13 mouse cellular contexts compared by ENCODE assay signal in the genomic region with DNA sequence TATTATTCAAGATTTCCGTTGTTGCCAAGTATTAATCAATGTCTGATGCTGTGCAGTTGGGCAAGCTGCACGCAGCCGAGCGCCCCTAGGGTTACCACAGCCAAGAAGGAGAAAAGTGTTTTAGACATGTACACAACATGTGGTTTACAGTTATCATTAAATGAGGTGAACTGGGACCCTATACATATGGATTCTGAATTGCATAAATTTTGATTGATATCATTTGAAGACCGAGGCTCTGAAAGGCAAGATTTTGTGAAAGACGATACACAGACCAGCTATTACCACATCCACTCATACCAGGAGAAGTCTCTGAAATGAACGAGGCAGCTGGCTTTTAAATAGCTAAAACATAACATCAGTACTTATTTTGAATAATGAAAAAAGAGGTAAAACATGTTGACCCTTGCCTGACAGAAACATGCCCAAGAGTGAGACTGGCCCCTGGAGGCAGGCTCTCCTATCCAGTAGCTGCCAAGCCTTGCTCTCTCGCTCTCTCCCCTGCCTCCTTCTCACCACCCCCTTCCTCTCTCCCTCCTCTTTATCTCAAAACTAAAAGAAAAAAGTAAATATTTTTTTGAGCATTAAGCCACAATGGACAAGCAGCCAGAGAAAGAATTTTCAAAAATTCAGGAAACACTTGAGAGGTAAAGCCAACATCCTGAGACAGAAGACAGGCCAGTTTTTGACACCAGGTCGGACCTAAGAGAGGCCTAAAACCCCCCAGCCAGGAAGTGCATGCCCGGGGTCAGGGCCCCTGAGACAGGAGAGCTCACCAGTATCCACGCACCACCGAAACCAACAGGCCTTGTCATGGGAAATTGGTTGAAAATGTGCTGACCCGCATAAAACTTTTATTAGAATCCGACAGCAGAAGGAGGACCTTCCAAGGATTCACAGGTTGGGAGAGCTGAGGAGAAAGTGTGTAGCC.
DNase-seq lines count a peak whose midpoint lies in the region; ATAC-seq and TF ChIP-seq lines count a peak whose summit lies in the region.
"Had no signal": no experiment of that assay in that cellular context is flagged by ENCODE, and none has a peak within 500 bp of the region (broad histone marks: within the 10 kb centered on the region; RNA-seq: fewer than 3 reads in every experiment).

No protein-coding gene starts in this region.

- 0 out of 2 replicates have a peak overlapping the region, but pooled peaks have one; percentile 20 for H3K27ac ChIP-seq in heart, embryonic 16.5 days (ENCODE audit: low read length)
- peak overlapping the region; percentile 66; the same call in 1 of the 2 replicates for H3K27ac ChIP-seq in stomach, embryonic 14.5 days (ENCODE audit: low read length)
- no peak overlapping the region for H3K27ac ChIP-seq in stomach, postnatal 0 days (replicated peaks)
- H3K27ac ChIP-seq in limb, embryonic 11.5 days (replicated peaks; ENCODE audit: low read depth, low read length) = peak overlapping the region; percentile 53
- H3K27ac ChIP-seq: liver, embryonic 15.5 days had no signal

- ATAC-seq in heart, embryonic 16.5 days (replicated peaks; ENCODE audit: extremely low read depth, insufficient read depth, low FRiP score) = no peak
- ATAC-seq in stomach, embryonic 14.5 days (ENCODE audit: insufficient number of reproducible peaks, insufficient read depth, low FRiP score, low read depth) = peak; percentile 46; the same call in 1 of the 2 replicates
- no peak for ATAC-seq in stomach, postnatal 0 days (ENCODE audit: low FRiP score, low TSS enrichment)
- peak; percentile 83 for ATAC-seq in limb, embryonic 11.5 days (ENCODE audit: insufficient number of reproducible peaks, low FRiP score, low TSS enrichment, low read depth)
- ATAC-seq in cerebellum, adult (ENCODE audit: insufficient number of reproducible peaks, low FRiP score, low TSS enrichment) = no peak
- ATAC-seq: Patski had no signal

- no peak for TF ChIP-seq CTCF in stomach, postnatal 0 days (IDR thresholded peaks at IDR 0.05; ENCODE audit: low read depth)

- no peak overlapping the region for H3K4me3 ChIP-seq in heart, embryonic 16.5 days (ENCODE audit: low read length)
- H3K4me3 ChIP-seq in stomach, embryonic 14.5 days (ENCODE audit: low read depth, low read length) = no peak overlapping the region
- no peak overlapping the region for H3K4me3 ChIP-seq in stomach, postnatal 0 days (ENCODE audit: low read depth, low read length)
- H3K4me3 ChIP-seq in limb, embryonic 11.5 days (ENCODE audit: low read depth, low read length) = no peak overlapping the region
- H3K4me3 ChIP-seq: liver, embryonic 15.5 days had no signal

- WGBS in heart, embryonic 16.5 days = 62% methylated on average over 14 of the region's 14 CpGs
- 40% methylated on average over 14 of the region's 14 CpGs for WGBS in stomach, embryonic 14.5 days
- WGBS in stomach, postnatal 0 days = 61% methylated on average over 14 of the region's 14 CpGs
- 27% methylated on average over 14 of the region's 14 CpGs for WGBS in limb, embryonic 11.5 days

- H3K27me3 ChIP-seq in heart, embryonic 16.5 days (ENCODE audit: control insufficient read depth, insufficient read depth, low read length) = peaks cover 2% of the 10 kb centered on the region; the same call in 1 of the 2 replicates
- no peaks in the 10 kb centered on the region for H3K27me3 ChIP-seq in stomach, embryonic 14.5 days (ENCODE audit: control insufficient read depth, insufficient read depth, low read length)
- no peaks in the 10 kb centered on the region for H3K27me3 ChIP-seq in stomach, postnatal 0 days (ENCODE audit: control insufficient read depth, insufficient read depth, low read length)
- H3K27me3 ChIP-seq in limb, embryonic 11.5 days (ENCODE audit: control insufficient read depth, insufficient read depth, low read length) = no peaks in the 10 kb centered on the region

- H3K9ac ChIP-seq in heart, embryonic 16.5 days (ENCODE audit: low read length) = no peak overlapping the region
- no peak overlapping the region for H3K9ac ChIP-seq in stomach, embryonic 14.5 days (replicated peaks; ENCODE audit: low read depth, low read length)
- no peak overlapping the region for H3K9ac ChIP-seq in stomach, postnatal 0 days (ENCODE audit: low read length)
- no peak overlapping the region for H3K9ac ChIP-seq in limb, embryonic 11.5 days (ENCODE audit: low read length)
- H3K9ac ChIP-seq: liver, embryonic 15.5 days had no signal

- H3K36me3 ChIP-seq in heart, embryonic 16.5 days (ENCODE audit: control insufficient read depth, insufficient read depth) = no peaks in the 10 kb centered on the region
- no peaks in the 10 kb centered on the region for H3K36me3 ChIP-seq in stomach, embryonic 14.5 days (ENCODE audit: control insufficient read depth, insufficient read depth, low read length)
- H3K36me3 ChIP-seq in stomach, postnatal 0 days (ENCODE audit: control insufficient read depth, insufficient read depth, low read length) = no peaks in the 10 kb centered on the region
- H3K36me3 ChIP-seq in limb, embryonic 11.5 days (ENCODE audit: control insufficient read depth, insufficient read depth, low read length) = no peaks in the 10 kb centered on the region
- H3K36me3 ChIP-seq: liver, embryonic 15.5 days had no signal

- peaks cover 13% of the 10 kb centered on the region; the same call in 1 of the 2 replicates for H3K4me1 ChIP-seq in heart, embryonic 16.5 days (ENCODE audit: control insufficient read depth, insufficient read depth, low read length)
- peaks cover 25% of the 10 kb centered on the region; the same call in 1 of the 2 replicates for H3K4me1 ChIP-seq in stomach, embryonic 14.5 days (ENCODE audit: control insufficient read depth, insufficient read depth, low read length)
- H3K4me1 ChIP-seq in stomach, postnatal 0 days (replicated peaks; ENCODE audit: control insufficient read depth, insufficient read depth) = no peaks in the 10 kb centered on the region
- H3K4me1 ChIP-seq in limb, embryonic 11.5 days (ENCODE audit: control insufficient read depth, insufficient read depth, low read length) = peaks cover 30% of the 10 kb centered on the region
- H3K4me1 ChIP-seq: liver, embryonic 15.5 days had no signal

- no peaks in the 10 kb centered on the region for H3K9me3 ChIP-seq in heart, embryonic 16.5 days (replicated peaks; ENCODE audit: control insufficient read depth, low read length)
- H3K9me3 ChIP-seq in stomach, embryonic 14.5 days (ENCODE audit: control insufficient read depth, low read depth, low read length) = no peaks in the 10 kb centered on the region
- no peaks in the 10 kb centered on the region for H3K9me3 ChIP-seq in stomach, postnatal 0 days (ENCODE audit: control insufficient read depth, low read length)
- no peaks in the 10 kb centered on the region for H3K9me3 ChIP-seq in limb, embryonic 11.5 days (ENCODE audit: control insufficient read depth, low read length)
- H3K9me3 ChIP-seq: liver, embryonic 15.5 days had no signal

- intact Hi-C loops in heart, postnatal 36 days (cut with DNase I) = loop anchor here (5.0 kb wide), 1 partner anchor 222 kb away; no protein-coding TSS in a partner anchor

- no peak for TF ChIP-seq EP300 in stomach, postnatal 0 days (optimal IDR thresholded peaks at IDR 0.05)

- DNase-seq in heart, postnatal 36 days = no peak
- DNase-seq in stomach, postnatal 0 days (ENCODE audit: low spot score) = no peak
- peak; percentile 58 for DNase-seq in limb, embryonic 11.5 days (ENCODE audit: low spot score)
- DNase-seq in left cerebral cortex, adult 8-10 months (ENCODE audit: low spot score in 2 of 2) = no peak
- DNase-seq: adrenal gland, postnatal 36 days; cerebellum, adult 11-12 months; kidney, postnatal 25 days; spleen, adult 18-20 months had no signal

- H3K4me2 ChIP-seq in heart, embryonic 16.5 days (ENCODE audit: low read depth, low read length) = no peak overlapping the region
- no peak overlapping the region for H3K4me2 ChIP-seq in stomach, embryonic 14.5 days (replicated peaks; ENCODE audit: low read depth, low read length)
- H3K4me2 ChIP-seq in stomach, postnatal 0 days (replicated peaks; ENCODE audit: low read depth) = no peak overlapping the region
- H3K4me2 ChIP-seq in limb, embryonic 11.5 days (ENCODE audit: low read depth, severe bottlenecking) = no peak overlapping the region
- H3K4me2 ChIP-seq: liver, embryonic 15.5 days had no signal

Comparison
In these comparisons a context has a peak if more than half of its experiments do, and no peak if none do; other contexts are left out.
1. ATAC-seq: peak in stomach, embryonic 14.5 days (single experiment) and limb, embryonic 11.5 days (single experiment); none in heart, embryonic 16.5 days (single experiment), stomach, postnatal 0 days (single experiment) and cerebellum, adult (single experiment).